Mouse (Mus musculus) adipocyte (in vitro differentiated cells): Measurements from ENCODE around the gene Zfp524.
"Not testable (repeated sequence)": the region's sequence is repeated elsewhere in the genome, so short reads cannot be mapped to it uniquely, and the experiment has no call there.

ENCODE experiments used
- DNase-seq: peaks from one replicate; pipeline ENCODE4 v3.0.0-alpha.2; 2016; ENCODE audit warnings: low spot score

The Zfp524 gene

DNA sequence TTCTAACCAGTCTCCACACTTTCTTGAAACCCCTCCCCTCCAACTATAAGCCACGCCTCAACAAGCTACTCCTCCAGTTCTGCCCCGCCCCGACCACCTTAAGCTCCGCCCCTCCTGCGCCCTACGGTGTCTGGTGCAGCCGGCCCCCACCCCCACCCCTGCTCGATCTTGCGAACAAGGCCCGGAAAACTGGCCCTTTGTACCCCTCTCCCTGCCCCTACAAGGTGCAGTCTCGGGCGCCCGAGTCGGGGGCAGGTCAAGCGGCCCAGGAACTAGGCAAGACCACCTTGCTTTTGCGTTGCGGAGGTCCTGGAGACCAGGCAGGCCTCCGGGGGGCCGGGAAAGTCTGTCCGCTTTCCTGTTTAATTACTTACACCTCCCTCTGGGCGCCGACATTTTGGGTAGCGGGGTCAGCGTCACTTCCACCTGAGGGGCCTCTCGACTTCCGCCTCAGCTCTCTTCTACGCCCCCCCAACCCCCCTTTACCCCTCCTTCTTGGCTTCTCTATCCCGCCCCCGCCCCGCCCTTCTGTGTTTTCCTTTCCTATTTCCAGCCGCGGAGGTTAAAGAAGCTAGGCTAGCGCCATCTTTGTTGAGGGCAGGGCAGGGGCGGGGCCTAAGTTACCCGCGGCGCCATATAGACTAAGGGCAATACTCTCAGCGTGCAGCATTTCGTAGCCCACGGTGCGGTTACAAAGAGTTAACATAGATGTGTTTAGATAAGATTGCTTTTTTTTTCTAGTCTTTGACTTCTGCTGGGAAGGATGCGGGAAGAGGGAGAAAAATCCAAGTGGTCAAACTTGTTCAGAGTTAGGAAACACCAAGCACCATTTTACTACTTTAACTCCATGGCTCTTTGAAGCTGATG is at the start of gene Zfp524, which contains the start of gene Fiz1:
Gene Zfp524 (plus strand): TSS at position 165 of the 867 bp plus-strand sequence.
Gene Fiz1 (minus strand): TSS at position 447 of the 867 bp plus-strand sequence.
- peak; percentile 96 for DNase-seq

DNA sequence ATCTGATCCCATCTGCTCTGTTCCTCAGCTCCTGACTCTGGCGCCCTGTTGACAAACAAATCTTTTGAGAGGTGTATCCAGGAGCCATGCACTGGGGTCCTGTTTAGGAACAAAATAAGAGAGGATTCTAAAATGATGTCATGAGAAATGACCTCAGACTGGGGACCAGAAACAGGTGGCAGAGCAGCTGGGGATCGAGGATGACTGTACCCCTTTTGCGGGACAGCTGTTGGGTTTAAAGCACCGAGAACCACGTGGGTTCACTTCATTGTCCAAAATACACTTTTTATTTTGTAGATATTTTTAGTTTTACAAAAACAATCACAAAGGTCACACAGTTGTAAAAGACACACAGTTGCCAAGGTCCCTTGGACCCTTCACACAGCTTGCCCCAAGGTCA is 49.2 kb upstream of the Zfp524 start:
- no peak for DNase-seq

DNA sequence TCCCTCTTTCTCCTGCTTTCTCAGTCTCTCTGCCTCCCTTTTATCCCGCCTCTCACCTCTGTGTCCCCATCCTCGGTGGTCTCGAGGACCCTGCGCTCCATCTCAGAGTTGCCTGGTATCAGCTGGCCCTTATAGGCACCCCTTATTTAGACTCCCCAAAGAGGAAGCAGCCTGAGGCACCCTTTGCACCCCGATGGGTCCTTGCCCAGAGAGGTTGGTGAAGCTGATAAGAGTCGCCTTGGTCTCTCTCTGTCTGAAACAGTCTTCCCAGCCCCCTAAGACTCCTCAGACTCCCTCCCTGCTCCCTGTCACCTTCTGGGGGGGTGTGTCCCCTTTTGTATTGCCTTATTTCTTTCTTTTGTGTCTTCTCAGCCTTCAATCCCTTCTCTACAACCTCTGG is 43.1 kb upstream of the Zfp524 start, which contains the start of gene Sbk3:
Gene Sbk3 (minus strand): TSS at position 101 of the 400 bp plus-strand sequence.
- DNase-seq: no peak

DNA sequence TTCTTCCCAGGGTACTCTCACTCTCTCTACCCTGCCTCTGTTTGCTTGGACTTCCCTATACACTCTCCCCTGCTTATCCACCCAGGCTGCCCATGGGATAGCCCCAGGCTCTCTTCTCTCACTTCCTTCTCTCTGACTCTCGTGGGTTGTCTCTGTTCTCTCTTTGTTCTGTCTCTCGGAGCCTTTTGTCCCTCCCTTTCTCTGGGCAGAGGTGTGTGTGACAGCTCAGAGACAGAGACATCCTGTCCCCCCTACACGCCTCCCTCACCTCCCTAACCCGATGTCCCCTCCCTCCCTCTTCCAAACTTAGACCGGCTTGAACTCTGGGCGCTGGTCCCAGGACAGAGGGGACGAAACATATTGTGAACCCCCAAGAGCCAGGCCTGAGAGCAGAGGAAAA is 42.5 kb upstream of the Zfp524 start:
- DNase-seq: no peak

DNA sequence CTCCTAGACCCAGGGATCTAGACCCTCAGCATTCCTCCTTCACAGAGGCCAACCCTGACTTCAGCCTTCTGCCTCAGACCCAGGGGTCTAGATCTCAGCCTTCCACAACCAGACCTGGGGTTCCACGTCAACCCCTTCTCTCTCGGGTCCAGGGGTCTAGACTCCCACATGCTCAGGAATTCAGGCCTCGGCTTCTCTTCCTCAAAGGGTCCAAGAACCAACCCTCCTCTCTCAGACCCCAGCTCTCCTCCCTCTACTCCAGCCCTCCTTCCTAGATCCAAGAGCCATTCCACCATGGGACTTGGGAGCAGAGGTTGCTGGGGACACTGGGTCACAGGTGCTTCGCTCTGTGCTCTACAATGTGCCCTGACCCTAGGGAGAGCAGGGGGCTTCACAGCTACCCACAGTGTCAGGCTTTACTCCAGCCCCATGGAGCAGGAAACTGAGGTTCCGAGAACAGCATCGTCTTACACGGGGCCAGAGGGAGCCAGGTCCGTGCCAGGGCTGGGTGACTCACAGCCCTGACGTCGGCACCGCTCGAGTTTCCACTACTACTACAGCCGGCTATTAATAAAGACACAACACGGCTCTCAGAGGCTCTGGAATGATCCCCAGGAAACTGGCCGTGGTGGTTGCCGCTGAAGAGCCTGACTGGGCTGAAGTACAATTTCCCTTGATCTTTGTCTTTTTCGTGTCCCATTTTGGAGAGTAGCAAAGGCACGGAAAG is 41.7 kb upstream of the Zfp524 start:
- peak; percentile 76 for DNase-seq

DNA sequence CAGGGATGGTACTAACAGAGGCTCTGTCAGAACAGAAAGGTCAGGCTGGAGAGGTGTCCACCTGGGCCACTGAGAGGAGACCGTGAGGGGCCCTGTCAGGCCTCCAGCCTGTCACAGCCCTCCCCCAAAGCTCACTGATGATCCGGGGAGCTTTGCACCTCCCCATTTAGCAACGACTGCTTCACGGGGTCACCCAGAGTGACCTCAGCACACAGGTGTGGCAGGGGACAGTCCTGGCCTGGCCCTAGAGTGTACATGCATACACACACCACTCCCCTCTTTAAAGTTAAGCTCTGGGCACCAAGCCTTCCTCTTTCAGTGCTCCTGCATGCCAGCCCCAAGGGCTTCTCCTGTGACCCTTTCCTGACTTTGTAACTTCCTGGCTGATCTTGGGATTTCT is 38.8 kb upstream of the Zfp524 start:
- DNase-seq: no peak

DNA sequence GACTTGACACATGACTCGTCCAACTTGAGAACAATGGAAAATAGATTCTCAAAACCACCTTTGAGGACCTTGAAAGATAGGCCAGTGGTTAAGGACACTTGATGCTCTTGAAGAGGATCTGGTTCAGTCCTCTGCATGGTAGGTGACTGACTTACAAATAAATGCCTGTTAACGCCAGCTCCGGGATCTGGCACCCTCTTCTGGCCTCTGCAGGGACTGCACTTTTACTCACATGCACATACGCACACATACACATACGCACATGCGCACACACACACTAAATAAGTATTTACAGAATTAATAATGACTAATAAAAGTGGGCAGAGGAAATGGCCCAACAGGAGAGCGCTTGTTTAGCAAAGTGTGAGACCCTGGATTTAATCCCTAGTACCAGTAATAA is 37.4 kb upstream of the Zfp524 start:
- DNase-seq: no peak

DNA sequence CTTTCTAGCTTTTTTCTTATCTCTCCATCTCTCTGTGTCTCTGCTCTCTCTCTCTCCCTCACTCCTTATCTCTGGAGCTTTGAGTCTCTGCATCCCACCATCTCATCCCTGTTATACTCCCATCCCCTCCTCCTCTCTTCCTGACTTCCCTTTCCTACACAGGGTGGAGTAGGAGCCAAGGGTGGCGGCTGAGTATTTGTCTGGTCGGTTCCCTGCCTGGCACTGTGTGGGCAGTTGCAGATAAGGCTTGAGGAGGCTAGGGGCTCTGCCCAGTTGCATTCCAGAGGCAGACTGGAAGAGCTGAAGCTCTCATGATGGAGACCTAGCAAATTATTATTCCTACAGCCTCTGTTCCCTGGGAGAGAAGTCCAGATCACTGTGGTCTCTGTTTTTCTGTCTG is 26.0 kb upstream of the Zfp524 start:
- DNase-seq: no peak

DNA sequence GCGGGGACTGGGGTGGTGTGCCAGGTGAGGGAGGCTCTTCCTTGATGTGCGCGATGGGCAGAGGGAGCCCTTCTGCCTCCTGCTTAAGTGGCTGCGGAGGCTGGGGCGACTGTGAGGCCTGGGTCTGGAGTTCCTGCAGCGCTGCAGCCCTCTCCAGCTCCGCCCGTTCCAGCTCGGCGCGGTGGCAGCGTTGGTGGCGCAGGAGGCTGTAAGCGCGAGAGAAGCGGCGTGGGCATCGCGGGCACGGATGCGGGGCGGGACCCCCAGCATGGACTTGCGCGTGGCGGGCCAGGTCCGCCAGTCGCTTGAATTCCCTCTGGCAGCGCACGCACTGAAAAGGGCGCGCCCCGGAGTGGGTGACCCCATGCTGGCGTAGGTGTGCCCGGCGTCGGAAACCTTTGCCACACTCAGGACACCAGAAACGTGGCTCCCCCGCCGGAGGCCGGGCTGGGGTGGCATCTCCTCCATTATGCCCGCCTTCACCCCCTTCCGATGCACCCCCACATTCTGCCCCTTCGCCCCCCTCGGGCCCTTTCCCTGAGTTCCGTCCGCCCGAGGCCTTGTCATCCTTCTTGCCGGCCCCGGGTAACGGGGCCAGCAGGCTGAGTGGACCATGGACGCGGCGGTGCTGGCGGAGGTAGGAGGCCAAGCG is 20.7 kb upstream of the Zfp524 start:
- DNase-seq: no peak

DNA sequence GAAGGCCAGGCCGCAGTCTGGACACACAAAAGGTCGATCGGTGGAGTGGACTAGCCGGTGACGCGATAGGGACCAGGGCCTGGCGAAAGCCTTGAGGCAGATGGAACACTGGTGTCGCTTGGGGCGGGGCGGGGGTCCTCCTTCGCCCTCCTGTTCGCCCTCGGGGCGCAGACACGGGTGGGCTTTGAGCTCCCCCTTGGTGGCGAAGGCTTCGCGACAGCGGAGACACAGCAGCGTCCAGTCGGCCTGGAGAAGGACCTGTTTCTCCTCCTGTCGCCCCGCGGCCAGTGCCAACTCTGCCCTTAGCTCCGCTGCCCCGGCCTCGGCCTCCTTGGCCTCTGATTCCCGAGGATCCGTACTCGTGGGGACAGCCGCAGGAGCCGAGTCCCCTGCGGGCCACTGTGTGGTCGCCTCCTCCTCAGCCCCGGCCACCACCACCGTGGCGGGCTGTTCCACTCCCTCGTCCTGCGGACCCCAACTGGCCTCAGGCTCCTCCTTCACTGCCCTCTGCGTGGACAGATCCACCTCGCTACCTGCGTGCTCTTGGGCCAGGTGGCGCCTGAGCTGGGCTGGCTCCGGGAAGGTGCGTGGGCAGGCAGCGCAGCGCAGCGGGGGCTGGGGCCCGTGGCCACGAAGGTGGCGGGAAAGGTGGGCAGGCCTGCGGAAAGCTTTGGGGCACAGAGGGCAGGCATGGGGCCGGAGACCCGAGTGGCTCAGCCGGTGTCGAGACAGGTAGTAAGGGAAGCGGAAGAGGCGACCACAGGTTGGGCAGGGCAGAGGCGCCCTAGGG is 20.0 kb upstream of the Zfp524 start:
- DNase-seq: no peak

DNA sequence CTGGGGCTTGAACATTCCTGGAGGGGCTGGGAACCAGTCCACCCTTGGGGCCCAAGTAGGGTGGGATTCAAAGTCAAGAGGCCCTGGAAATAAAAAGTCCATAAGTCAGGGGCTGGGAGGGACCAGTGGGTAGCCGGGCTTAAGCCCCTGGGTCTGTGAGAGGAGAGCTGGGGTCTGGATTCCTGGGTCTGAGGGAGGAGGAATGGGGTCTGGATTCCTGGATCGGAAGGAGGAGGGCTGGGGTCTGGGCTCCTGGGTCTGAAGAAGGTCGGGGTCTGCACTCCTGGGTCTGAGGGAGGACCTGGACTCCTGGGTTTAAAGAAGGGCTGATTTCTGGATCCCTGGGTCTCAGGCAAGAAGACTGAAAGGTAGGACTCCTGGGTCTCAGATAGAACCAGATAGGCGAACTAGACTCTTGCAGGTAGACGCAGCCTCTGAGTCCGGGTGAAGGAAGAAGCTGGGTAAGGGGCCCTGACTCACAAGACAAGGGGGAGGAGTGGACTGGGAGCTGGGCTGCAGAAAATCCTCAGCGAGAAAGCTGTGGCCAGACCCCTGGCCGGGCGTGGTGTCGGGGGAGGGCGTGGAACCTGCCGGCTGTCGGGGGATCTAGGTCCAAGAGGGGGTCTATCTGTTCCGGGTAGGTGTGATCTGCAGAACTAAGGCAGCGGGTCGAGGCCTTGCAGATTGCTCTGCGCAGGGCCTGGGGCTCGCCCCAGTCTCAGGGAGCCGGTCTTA is 18.8 kb upstream of the Zfp524 start:
- no peak for DNase-seq

DNA sequence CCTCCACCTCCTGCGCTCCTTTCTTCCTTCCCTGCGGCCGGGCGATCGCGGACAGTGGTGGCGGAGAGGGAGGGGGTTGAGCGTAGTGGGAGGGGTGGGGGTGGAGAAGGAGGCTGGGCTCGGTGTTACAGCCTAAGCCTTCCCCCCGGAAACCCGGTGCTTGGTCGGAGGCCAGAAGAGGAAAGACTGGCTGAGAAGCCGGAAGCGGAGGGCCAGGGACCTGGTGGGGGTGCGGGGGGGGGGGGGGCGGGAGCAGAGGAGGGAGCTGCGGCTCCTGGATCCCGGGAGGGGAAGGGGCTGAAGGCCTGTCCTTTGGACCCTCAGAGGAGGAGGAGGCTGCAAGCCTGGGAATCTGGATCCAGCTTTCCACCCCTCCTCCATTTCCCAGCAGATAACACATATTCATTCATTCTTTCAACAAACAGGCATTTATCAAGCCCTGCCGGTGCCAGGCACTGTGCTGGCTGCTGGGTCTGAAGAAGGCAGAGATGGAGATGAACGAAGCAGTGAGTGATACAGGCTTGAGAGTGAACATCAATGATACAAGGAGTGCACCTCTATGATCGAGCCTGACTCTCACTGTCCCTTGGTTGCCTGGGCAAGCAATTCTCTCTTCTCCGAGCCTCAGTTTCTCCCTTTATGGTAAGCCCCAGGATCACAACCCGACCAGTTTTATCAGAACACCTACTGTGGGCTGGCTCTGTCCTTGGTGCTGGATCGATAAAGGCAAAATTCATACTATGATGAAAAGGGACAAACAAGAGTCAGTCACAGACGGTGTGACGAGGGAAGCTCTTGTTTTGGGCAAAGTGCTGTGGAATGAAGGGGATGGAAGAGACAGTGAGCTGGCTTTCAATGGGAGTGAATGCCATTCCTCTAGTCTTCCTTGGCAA is 18.0 kb upstream of the Zfp524 start, which contains the start of gene Zfp579:
Gene Zfp579 (minus strand): TSS at position 156 of the 893 bp plus-strand sequence.
- DNase-seq: peak; percentile 88

DNA sequence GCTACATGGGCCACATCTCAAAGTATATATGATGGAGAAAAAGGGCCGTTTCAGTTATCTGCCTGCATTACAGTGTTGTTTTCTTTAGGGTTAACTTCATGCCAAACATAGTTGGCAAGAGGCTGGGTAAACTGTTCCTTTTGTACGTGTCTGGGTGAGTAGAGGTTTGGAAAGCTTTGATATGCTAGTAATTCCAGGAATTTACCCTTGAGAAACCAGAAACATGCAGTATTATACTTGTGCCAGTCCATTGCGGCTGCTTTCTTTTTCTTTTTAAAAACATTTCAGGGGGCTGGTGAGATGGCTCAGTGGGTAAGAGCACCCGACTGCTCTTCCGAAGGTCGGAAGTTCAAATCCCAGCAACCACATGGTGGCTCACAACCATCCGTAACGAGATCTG is 17.3 kb upstream of the Zfp524 start:
- DNase-seq: no peak

DNA sequence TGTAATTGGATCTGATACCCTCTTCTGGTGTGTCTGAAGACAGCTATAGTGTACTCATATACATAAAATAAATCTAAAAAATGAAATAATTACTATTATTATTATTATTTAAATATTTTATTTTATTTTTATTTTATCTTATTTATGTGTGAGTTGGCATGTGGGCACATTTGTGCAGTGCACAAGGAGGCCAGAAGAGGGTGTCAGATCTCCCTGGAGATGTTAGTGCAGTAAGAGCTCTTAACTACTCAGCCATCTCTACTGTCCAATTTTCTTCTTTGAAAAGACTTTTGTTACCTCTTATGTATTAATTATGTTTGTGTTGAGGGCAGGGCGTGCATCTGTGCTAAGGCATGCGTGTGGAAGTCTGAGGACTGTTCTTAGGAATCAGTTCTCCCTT is 14.3 kb upstream of the Zfp524 start:
- DNase-seq: peak; percentile 28

DNA sequence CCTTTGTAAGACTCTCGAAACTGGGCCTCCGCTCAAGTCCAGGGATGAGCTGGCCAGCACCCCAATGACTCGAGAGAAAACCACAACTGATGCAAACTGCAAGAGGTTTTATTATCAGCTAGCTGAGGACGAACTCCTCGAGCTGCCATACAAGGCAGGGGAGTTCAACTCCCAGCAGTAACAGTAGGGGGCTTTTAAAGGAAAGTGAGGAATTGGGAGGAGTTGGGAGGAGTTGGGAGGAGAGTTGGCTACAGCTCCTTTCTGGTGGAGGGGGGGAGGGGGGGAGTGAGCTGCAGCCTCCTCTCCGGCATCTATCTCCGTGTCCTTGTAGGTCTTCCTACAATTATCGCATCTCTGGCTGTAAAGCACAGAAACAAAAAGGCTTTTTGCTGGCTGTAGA is 11.3 kb upstream of the Zfp524 start:
- DNase-seq: not testable (repeated sequence)

DNA sequence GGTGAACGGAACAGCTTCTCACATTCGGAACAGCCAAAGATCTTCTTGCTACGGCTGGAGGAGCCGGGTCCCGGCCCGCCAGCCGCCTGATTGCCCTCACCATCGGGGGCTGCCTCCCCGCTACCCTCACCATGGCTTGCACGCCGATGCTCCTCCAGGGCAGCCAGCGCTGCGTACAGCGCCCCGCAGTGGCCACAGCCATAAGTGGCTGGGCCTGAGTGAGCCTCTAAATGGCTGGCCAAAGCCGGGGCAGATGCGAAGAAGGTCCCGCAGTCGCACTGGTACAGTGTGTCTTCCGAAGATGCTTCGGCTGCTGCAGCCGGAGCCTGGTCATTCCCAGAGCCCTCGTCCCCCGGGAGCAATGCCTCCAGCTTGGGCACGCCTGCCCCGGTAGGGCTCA is 6.0 kb upstream of the Zfp524 start:
- no peak for DNase-seq

DNA sequence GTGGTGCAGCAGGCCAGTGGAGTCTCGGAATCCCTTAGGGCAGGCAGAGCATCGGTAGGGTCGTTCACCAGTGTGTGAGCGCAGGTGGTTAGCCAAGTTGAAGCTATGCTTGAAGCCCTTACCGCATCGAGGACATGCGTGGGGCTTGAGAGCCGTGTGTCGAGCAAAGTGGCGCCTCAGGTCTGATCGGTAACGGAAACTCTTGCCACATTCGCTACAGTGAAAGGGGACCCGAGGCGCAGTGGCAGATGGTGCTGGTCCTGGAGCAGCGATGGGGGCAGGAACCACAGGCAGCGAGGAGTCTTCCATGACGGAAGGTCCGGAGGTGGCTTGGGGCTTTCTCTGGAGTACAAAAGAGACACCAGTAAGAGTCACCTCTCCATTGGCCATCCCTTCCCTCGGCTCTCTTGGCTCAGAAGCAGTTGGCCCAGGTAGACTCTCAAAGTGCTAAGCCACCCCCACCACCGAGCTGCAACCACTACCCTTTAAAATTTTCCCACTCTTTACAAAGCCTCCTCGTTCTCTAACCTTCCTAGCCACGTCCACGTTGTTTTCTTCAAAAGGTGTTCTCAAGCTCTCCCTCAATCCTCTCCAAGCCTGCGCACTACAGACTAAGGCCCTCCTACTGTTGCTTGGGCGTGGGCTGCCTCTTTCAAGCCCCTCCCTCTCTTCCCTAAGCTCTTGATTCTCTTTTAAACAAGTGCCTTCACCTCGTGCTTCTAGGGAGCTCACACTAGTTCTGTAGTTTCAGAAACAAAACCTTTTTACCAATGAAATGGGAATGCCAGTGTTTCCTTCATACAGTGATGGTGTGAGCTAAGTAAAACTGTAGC is 1.3 kb upstream of the Zfp524 start:
- no peak for DNase-seq

DNA sequence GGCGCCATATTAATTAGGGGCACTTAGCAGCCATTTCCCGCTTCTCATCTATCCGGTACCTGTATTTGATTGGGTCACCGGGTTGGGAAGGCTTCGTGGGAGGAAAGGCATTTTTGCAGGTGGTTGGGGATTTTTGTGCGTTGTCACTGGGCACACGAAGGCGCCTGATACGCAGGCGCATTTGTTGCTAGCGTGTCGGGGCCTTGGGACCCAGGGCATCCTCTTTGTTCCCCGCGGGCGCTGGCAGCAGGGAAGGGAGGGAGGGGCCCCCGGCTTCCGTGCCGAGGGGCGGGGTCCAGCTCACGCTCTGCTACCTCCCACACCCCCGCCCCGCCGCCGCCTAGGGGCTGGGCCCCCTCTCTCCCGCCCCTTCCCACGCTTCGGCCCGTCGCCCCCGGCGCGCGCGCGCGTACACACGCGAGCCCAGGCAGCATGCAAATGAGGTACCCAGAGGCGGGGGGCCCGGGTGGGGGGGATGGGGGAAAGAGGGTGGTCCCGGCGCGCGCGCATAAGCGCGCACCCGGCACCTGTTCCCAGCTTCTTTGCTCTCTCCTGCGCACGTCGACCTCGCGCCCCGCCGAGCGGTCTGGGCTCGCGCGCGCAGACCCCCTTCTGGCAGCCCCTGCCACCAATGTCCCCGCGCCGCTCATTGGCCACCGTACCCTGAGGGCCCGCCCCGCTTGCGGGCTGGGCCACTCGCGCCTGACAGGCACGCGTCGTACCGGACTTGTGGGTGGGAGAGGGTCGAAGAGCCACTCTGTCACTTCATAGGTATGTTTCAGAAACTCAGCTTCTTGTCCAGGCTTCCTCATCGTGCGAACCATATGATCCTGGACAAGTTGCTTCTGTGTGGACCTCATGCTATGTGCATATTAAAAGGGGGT is 1.1 kb downstream of the Zfp524 start, which contains the start of gene Gm44973:
Gene Gm44973 (plus strand): TSS at position 379 of the 884 bp plus-strand sequence.
- peak; percentile 92 for DNase-seq
